Mouse (Mus musculus) 3T3-L1 (cell line): ENCODE data around the gene B9d2.

Source experiments
- DNase-seq: peaks from one replicate; pipeline ENCODE4 v3.0.0-alpha.2; 2015; ENCODE audit warnings: low read depth, low spot score

Gene B9d2

DNA sequence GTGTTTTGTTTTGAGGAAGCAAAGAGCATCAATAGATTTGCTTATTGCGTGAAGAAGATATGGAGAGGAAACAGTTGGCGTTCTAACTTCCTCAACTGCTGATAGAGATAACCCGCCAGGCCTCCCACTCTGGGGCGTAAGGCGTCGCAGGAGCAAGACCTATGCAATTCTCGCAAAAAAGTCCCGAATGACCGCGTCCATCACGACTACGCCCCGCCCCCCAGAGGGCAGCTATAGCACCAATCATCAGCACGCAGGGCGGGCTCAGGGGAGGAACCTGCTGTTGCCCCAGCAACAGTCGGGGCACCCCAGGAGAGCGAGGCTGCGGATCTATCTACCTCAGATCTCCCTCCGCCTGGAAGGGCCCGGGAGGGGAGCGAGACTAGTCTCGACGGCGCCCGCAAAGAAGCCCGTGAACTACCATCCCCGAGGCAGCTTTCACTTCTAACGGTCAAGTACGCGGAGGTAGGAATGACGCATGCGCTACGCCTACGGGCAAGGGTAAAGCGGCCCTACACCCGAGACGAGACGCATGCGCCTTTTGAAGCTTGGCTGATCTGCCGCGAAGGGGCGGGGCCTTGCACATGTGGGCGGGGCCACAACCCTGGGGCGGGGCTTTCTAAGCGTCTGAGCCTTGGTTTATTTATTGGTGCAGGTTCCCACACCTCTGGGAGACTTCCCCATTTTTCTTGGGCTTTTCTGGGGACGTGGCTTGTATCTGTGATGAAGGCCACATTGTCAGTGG, at the start of gene B9d2:
TSS of gene B9d2 (plus strand) at position 267 of the 745 bp plus-strand sequence.
- peak; percentile 96 for DNase-seq

DNA sequence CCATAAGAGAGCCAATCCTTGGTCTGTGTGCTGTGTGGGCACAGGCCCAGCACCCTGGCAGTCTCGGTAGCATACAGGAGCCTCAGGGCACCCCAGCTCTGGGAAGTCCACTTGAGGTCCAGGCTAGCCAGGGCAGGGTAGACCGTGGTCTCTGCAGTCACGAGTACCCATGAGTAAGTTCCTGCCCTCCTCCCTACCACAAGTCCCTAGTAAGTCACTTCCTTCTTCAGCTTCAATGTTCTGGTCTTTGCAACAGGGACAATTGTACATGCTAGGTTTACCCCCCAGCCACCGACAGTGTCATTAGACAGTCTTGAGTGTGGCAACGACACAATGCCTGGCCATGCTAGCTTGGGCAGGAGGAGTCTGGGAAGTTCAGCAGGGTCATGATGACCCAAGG, 47.9 kb upstream of the B9d2 start:
- DNase-seq = no peak

DNA sequence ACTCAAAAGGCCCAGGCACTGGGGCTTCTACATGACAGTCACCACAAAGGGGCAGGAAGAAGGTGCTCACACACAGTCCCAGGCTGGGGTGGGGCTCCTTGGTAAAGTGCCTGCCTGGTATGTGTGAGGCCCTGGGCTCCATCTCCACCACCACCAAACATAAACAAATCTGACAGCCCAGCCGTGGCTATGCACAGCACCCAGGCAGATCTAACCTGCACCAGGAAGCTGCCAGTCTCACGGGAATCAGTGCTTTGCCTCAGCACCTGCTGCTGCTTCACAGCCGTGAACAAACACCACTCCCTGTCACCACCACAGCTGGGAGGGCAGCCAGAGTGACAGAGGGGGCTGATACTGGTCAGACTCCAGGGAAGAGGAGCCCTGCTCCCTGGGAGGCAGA, 44.2 kb upstream of the B9d2 start:
- DNase-seq = no peak

DNA sequence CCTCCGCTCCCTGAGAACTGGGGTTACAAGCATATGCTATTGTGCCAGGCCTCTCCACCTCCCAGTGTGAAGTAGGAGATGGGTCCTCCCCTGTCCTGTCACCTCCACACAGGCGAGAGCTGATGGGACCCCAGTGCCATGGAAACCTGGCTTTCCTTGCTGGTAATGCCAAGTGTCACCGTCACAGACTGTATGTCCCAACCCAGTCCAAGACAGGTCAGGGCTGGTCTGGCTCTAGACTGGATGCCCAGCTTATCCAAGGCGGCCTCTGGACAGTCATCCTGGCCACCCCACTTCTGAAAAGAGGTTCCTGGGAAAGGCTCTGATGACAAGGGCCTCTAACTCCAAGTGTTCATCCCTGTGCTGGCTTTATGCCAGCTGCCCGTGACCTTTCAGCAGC, 43.5 kb upstream of the B9d2 start:
- DNase-seq = no peak

DNA sequence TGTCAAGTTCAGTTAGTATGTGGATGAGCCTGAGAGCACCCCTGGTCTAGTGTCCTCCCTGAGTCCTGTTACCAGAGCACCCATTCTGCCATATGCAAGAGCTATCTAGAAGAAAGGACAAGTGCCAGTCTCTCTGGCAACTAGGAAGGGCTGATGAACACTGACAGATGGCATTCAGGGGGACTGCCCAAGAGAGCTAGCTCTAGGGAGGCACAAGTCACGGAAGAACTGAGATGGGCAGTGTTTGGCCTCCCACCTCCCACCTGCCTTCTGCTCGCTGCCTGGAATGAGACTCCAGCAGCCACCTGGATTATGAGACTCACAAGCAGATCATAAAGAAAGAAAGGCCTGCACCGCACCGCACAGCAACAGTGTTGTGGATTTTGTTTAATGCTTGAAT, 40.8 kb upstream of the B9d2 start:
- no peak for DNase-seq

DNA sequence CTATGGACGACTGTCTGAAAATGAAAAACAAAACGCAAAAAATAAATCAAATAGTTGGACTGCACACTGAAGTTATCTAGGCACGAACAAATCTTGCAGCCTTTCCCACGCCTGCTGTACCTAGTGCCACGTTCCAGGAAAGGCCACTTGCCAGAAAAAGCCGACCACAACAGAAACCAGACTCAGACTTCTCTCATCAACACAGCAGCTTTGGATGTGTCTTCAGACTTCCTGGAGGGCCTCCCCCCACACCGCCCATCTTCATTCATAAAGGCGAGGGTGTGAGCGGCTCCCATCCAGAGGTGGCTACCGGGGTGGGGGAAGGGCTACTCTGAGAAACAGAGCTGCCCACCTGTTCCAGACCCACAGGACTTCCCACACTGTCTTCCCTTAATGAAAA, 36.4 kb upstream of the B9d2 start:
- DNase-seq = peak; percentile 5

DNA sequence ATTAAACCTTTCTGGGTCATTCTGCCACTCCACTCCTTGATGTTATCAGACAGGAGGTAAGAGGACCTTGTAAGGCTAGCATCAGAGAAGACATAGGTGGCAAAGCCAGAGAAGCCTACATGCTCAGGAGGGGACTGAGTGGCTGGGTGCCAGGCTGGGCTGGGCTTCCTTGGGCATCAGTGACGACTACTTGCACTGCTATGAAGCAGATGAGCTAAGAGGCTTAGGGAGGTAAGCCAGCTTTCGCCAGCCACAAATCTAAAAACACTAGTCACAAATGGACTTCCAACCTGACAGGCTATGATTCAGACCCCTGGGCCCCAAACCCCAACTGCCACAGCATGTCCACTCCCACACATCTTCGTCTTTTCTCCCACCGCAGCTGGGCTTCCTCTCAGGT, 35.9 kb upstream of the B9d2 start:
- DNase-seq = peak; percentile 16

DNA sequence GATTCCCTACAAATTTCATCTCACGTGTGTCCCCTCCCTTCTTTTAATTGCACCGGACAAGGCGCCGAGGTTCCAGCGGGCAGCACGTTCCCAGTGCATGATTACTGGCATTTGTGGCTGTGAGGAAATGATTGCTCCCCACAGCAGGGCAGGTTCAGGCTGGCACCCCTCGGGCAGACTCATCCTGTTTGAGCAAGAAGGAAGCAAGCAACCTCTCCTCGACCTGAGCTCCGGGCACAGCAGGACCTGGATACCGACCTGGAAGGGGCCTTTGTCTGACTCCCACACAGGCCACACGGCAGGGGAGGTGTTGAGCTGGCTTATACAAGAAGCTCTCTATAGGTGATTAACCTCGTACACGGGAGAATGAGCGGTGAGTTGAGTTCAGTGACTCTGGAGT, 35.5 kb upstream of the B9d2 start:
- DNase-seq = no peak

DNA sequence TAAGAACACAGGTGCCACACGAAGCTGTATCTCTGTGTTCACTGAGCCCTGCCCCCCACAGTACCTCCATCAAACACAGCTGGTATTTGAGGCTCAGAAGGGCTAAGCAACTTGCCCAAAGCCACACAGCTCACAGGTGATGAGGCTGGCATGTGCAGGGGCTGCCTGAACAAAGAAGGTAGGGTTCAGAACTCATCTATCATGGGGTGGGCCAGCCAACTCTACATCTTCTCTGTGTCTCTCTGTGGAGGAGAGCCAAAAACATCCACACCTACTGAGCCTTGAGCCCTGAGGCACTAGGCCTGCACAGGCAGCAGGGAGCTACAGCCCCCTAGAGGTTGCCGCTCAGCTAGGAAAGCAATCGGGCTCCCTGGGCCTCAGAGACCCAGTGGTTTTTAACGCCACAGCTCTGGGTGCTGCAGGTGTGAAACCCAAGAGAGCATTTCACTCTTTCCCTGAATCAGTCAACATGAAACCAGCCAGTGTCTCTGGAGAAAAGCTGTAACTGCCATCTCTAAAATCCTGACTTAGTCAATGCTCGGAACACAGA, 32.9 kb upstream of the B9d2 start:
- DNase-seq = no peak

DNA sequence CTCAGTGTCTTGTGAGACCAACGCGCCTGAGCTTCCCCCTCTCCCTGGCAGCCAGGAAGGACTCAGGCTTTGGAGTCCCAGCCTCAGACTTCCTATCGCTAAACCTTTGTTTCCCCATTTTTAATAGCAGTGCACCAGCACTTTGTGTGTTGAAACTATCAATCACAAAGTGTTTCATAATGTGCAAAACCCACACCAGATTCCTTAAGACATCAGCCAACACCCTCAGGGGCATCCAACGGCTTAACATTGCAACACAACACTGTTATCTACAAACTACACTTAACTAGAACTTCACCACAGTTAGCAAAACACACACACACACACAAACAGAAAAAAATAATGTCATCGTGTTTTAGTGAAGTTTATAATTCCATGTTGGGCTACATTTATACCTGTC, 30.7 kb upstream of the B9d2 start:
- no peak for DNase-seq

DNA sequence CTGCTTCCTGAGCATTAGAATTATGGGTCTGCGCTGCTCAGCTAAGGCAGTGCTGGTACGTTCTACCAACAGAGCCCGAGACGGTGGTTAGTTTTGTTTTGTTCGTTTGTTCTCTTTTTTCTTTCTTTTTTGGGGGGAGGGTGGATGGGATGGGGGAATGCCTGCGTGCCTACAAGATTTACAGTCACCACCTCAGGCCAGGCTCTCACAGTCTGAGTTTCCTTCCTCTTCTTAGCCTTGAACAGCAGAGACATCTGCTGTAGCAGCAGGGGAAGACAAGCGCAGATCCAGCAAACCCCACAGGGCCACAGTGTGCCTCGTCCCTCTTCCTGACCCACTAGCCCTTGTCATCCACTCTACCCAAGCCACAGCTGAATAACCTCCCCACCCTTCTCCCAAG, 29.3 kb upstream of the B9d2 start:
- no peak for DNase-seq

DNA sequence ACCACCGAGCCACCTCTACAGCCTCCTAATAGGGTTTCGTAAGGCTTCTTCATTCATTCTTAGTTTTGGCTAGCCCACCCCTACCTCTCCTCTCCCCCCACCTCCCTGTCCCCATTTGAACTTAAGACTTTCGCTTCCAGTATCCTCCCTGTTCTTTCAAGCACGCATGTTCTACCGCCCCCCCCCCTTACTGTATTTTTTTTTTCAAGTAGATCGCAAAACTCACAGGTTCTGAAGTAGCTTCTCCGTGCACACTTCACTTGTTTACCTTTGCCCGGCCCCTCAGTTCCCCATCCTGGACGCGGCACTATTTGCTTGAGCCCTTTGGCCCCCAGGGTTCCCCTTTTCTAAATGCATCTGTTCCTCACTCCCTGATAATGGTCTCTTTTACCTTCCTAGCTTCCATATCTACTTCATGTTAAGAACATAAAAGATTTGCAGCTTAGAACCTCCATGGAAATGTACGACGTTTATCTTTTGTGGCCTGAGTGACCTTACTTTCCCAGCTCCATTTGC, 28.3 kb upstream of the B9d2 start:
- no peak for DNase-seq

DNA sequence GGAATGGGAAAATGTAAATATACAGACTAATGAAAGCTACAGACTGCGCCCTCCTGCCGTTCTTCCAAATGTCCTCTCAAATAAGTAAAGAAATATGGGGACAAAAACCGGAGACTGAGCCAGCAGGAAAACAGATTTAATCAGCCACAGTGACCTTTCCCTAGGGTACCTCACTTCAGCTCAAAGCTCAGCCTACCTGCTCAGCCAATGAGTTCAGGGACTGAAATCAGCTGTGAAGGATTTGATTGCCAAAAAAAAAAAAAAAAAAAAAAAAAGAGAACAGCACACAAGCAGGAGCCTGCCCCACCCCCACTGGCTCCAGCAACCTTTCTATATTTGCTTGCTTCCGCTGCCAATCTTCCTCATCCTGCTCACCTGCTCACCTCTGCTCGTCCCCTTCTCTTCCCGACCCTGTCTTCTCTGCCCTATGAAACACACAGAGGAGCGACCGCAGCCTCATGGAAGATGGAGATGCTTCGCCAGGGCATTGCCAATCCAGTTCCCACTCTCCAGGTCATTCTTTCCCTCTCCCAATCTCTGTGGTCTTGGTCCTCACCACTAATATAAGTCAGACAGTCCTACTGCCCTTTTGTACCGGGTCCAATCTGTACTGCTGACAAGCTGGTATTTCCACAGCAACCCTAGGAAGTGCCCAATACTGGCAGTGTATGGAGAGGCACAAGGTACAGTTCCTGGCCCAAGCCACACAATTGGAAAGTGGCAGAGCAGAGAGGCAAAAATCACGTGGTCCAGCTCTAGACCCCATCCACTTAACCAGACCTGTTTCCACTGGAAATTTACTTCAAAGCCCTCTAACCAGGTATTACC, 24.8 kb upstream of the B9d2 start:
- DNase-seq = no peak

DNA sequence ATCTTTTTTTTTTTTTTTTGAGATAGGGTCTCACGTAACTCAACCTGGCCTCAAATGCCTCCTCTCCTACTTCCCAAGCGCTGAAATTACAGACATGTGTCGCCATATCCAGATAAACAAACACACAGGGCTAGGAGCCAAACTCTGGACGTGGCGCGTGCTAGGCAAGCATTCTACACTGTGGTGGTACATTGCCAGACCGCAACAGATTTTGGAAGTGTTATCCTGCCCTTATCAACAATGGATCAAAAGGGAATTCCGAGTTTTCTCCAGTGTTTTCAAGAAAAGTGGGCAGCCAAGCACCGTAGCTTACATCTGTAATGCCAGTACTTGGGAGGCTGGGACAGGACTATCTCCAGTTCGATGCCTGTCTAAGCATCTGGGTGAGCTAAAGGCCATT, 22.8 kb upstream of the B9d2 start:
- DNase-seq = peak; percentile 35

DNA sequence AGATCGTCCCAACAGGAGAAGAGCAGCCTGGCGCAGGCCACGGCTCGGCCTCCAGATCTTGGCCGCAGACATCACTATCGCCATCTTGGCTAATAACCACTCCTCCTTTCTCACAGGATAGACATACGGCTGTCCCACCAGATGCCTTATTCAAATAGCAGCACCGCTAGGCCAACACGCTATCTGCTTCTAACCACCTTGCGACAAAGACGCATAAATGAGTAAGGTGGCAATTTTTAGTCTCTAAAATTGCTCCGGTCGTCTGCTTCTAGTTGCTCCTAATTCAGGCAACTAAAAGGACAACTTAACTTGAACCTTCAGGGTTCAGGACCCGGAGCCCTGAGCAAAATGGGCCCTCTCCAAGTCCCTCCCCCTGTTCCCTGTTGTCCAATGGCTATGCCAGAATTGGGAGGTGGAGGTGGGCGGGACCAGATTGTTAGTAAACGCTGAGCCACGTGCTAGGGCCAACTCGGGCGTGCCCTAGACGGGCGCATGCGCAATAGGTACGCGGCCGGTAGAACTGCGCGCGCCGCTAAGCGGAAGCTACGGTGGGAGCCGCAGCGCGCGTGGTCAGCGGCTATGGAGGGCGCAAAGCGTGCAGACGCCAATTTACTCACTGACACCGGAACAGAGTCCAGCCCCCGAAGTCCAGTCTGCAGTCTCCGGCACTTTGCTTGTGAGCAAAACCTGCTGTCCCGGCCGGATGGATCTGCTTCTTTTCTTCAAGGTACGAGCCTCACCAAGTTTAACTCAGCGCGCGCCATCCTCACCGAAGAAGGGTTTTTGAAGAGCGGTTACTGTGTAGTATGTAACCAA, 21.7 kb upstream of the B9d2 start, which contains the start of the genes Bckdha and Exosc5:
TSS of gene Bckdha (minus strand) at position 325 of the 816 bp plus-strand sequence.
TSS of gene Exosc5 (plus strand) at position 508 of the 816 bp plus-strand sequence.
- DNase-seq = peak; percentile 99

DNA sequence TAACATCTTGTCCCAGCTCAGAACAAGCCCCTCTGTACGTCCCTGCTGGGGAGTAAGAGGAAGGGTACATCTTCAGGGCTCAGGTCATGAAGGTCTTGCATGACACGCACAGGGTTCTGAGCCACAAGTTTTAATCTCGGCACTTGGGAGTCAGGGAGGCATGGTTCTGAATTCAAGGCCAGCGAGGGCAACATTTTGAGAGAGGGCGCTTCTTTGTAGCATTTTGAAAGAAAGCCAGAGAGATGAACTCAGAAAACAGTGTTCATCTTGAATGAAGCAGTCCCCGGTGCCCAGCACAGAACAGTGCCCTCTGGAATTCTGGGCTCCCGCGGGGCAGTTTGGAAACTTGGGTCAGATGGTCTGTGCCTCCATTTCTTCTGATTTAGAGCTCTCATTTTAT, 14.2 kb upstream of the B9d2 start:
- no peak for DNase-seq

DNA sequence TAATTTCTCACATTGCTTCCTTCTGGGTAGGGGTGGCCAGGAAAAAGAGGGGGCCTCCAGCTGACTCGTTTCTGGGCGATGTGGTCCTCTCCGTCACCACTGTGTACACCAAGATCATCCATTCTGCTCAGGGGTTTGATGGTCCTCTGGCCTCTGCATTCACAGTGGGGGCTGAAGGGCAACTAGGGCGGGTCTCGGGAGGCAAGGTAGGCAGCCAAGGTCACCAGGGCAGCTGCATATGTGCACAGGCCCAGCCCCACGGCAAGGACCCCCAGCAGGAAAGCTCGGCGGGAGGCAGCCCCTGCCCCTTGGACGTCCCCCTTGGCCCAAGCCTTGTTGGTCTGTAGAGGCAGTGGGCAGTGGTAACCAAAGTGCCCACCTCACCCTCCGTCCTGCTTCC, 11.4 kb upstream of the B9d2 start:
- no peak for DNase-seq

DNA sequence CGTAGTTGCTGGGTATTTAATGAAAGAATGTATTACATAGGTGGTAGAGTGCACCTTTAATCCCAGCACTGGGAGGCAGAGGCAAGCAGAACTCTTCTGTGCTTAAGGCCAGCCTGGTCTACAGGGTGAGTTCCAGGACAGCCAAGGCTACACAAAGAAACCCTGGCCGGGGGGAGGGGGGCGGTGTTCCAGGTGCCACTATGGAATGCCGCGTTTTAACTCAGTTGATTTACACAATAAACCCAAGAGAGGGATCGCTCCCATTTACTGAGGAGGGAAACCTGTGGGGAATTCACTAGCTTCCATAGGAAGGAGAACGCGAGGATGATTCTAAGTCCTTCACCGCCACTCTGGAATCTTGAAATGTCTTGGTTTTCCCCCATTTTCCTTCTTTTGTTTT, 10.9 kb upstream of the B9d2 start:
- no peak for DNase-seq

DNA sequence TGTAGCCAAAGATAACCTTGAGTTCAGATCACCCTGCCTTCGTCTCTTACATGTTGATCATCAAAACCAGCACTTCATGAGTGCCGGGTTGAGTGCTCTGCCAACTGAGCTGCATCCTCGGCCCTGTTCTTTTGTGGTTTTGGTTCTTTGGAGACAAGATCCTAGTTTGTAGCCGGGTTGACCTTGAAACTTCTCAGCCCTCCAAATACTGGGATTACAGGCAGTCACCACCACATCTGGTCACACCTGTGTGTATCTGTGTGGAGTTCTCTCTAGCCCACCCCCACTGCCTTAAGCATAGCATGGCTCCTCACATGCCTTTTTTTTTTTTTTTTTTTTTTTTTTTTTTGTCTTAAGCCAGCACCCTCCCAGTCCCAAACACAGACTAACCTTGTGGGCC, 10.5 kb upstream of the B9d2 start:
- DNase-seq = no peak

DNA sequence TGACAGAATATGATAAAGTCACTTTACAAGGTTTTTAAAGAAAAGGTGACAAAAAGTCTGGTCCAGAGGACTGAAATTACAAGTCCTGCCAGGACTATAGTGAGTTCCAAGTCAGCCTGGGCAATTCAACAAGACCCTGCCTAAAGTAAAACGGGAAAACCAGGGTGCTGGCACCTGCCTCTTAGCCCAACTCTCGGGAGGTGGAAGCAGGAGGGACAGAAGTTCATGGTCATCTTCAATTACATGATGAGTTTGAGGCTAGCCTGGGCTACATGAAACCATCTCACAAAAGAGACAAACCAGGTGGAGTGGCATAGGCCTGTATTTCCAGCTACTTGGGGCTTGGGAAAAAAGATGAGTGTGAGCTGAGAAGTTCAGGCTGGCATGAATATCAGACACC, 8.9 kb upstream of the B9d2 start:
- DNase-seq = no peak

DNA sequence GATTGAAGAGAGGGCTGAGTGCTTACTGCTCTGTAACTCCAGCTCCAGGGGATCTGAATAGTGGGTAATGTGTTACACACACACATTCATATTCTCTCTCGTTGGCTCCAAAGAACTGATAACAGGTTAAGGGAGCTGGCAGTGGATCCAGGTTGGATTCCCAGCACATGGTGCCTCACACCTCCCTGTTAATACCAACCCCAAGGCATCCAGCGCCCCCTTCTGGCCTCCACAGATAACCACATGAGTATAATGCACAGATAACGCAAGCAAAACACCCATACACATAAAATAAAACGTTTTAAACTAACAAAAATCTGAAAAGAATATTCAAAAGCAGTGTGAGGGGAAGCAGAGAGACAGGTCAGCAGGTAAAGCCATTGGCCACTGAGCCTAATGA, 8.1 kb upstream of the B9d2 start:
- no peak for DNase-seq

DNA sequence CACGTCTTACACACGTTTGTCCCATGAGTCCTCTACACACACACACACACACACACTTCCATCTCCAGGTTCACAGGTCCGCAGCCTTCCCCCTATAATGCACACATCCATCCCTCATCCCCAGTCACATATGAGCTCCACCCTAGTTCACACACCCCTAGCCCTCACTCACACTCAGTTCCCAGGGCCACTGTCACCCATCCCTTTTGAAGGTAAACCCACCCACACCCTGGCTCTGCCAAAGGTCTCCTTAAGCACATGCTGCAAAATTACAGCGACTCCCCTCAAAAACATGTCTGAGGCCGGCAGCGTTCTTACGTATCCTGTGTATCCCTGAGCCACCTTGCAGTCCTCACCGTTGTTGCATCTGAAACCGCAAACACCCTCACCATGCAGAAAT, 6.3 kb upstream of the B9d2 start:
- no peak for DNase-seq
